Mouse (Mus musculus) embryo, embryonic 11.5 days (tissue): ENCODE measurements around the gene Dnaja3.

Experiments used
- DNase-seq: peaks from one replicate; pipeline ENCODE4 v3.0.0-alpha.2; 2012; ENCODE audit warnings: low read depth, low spot score

Dnaja3 gene

DNA sequence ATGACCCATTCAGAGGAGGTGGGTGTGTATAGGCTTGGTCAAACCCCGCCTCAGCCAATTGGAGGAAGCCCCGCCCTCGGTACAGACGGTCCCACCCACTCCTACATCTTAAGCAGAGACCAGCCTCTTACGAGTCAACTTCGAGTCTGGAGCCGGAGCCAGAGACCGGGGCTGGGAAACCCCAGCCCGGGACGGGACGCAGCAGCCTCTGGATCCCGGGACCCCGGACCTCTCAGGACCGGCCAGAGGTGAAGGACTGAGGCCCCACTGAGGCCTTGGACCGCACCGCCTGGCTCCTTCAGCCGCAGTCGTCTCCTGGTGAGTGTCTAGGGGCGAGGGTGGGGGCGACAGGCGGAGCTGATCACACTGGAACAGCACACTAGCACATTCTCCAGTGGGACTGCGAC, at the start of gene Dnaja3, which contains the start of gene Vasn:
Gene Dnaja3 (plus strand): TSS at position 159 of the 407 bp plus-strand sequence.
Gene Vasn (plus strand): TSS at position 111 of the 407 bp plus-strand sequence.
- DNase-seq: peak; percentile 77

DNA sequence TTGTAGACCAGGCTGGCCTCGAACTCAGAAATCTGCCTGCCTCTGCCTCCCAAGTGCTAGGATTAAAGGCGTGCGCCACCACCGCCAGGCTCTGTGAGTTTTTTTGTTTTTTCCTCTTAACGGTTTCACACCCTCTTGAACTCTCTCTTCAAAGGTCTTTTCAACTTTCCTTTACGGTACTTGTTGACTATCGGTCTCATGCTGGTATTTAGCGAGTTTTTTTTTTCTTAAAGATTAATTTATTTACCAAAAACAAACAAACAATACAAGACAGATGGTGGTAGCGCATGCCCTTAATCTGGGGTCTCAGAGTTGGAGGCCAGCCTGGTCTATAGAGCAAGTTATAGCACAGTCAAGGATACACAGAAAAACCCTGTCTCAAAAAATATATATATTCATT, 49.6 kb upstream of the Dnaja3 start:
- DNase-seq: no peak

DNA sequence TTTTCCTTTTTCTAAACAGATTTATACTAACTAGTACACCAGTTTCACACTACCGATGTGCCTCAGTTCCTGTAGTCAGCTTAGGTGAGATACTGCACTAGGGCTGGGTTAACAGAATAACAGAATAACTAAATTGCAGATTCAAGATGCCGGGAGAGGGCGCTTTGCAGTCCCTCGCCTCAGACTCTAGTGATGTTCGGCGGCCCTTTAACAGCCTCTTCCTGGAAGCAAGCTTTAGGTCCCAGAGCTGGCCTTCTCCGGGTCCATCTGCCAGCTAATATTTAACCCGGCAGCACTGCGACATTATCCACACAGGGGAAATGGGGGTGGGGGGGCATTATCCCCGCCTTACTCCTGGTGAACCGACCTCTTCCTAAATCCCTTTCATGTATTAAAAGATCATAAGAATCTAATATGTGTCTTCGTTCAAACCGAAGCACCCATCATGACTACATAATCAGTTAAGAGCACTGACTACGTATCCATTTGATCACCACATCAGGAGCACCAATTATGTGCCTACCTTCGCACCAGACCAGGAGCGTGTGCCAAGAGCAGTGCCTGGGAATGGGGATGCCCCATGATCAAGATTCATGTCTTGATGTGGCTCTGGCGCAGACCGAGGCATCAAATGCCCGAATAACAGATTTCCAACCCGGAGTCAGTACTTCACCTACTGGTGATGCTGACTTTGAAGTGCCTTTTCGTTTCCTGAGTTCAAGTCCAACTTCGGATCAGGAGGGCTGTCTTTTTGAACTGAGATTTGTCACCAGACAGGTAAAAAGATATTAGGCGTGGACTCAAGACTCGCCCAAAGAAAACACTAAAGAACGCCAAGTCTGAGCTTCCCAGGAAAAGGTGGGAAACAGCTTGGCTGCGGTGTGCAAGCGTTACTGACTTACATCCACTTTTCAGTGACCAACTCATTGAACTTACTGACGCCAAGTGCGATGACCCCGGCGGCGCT, 46.6 kb upstream of the Dnaja3 start:
- no peak for DNase-seq

DNA sequence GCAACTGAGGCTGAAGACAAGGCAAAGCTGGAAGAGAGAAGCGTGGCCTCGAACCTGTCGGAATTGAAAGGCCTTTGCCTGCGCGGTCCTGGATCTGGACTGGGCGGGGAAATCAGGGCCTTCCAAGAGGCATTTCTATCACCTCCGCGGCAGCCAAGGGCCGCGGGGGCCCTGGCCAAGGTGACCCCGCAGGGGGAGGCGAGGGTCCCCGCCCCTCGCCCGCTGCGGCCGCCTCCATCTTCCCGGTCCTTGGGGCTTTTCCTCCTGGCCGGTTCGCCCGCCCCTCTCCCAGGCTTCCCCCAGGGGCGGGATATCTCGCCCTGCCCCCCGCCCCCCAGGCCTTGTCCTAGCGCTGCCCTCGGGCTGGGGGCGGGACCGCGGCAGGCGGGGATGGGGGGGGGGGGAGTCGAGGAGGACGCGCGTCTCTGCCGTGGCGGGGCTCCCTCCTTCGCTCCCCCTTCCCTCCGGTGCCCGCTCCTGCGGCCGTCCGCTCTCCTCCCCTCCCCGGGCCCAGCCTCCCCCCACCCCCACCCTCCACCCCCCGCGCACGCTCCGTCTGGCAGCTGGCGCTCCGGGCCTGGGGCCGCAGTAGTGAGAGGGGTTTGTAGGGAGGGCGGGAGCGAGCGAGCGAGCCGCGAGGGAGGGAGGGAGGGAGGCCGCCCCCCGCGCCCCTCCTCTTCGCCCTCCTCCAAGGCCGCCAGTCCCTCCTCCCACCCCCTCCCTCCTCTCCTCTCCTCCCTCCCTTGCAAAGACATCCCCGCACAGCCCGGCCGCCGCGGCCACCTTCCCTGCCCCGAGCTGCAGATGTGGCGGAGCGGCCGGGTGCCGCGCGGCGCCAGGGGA, 45.6 kb upstream of the Dnaja3 start, which contains the start of gene Glis2:
Gene Glis2 (plus strand): TSS at position 743 of the 843 bp plus-strand sequence.
- peak; percentile 83 for DNase-seq

DNA sequence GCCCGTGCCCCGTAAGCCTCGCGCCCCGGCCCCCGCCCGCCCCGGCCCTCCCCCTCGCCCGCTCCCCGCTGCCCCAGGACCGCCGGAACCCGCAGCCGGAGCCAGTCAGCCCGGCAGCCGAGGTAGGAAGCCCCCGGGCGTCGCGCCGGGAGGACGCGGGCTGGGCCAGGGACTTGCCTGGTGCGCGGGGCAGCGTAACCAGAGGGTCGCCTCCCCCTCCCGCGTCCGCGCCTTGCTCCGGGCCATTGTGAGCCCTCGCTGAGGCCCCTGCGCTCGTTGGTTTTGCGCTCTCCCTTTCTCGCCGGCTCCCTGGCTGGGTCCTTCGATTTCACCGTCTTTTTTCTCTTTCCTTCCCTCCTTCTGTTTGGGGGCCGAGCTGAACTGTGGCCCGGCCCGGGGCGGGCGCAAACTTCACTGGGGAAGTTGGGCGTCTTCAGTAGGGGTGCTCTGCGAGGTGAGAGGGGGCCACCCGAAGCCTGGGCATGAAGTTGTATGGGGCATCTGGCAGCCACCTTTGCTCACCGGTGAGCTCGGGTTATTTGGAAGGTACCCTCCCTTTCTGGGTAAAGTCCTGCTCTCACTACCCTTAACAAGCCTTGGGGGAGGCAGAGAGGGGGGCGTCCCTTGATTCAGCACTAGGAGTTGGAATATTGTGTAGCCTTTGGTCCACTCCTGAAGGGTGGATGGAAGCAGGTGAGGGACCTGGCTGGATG, 44.8 kb upstream of the Dnaja3 start:
- no peak for DNase-seq

DNA sequence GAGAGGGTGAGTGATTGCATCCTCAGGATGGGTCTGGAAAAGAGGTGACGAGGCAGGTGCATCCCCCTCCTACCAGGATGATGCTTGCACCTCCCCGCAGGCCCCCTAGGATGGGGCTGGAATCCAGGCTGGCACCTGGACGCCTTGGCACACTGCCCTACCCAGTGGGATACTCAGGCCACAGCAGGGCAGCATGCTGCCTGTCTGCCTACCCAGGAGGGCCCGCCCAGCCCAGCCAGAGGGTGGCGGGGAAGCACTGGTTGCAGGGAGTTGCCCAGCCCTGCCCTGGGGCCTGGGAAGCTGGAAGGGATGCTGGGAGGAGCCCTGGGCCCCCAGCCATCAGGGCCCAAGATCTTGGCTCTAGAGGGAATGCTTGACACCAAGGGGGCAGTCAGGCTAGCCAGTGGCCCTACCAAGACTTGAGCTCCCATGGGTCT, 44.2 kb upstream of the Dnaja3 start:
- DNase-seq: no peak

DNA sequence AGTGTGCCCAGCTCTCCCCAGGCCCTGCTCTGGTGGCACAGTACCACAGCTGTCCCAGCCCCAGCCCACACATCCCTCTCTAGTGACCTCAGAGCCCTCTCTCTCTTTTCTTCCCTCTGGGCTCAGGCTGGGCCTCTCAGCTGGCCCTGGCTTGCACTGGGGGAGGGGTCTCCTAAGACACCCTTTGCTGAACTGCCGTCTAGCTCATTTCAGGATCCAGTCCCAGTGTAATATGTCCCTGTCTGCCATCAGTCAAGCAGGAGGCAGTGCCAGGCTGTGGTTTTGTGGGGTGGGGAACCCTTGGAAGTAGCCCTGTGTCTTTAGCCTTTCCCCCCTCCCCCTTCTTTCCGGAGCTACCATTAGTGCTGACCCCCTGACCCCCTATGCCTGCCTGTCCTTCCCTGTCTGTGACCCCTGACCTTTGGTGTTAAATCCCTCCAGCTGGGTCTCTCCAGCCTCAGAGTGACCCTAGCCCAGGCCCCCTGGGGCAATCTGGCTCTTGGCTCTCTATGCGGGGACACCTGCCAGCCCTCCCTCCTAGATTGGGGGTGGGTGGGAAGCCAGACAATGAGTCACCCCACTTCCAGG, 43.6 kb upstream of the Dnaja3 start:
- DNase-seq: no peak

DNA sequence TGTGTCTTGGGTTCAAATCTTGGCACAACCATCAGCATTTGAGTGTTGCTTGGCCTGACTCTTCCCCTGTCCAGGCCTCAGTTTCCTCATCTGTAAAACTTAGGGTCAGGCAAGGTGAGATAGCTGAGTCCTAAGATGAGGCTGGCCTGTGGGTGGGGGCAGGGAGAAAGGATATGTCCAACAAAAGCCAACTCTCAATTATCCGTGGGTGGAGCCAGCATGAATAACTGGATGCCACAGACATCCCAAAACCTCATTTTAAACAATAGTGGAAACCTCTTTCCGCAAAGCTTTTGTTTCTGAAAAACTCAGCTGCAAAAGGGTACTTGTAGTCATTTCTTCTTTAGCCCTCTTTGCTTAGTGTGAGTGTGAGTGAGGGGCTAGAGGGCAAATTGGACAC, 43.0 kb upstream of the Dnaja3 start:
- no peak for DNase-seq

DNA sequence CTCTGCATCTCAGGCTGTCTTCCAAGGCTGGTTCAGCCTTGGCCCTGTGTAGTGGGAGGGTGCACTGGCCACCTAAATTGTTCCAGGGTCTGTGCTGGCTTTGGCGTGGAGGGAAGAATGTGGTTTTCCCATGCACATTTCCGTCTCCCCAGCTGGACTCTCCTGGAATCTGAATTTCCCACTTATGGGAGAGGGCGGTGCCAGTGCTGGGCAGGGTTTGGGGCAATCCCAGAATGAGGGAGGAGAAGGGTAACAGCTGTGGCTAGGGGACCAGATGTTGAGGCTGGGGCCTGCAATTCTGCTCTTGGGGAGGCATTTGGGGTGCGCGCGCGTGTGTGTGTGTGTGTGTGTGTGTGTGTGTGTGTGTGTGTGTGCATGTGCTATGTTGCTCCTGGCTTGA, 42.5 kb upstream of the Dnaja3 start:
- no peak for DNase-seq

DNA sequence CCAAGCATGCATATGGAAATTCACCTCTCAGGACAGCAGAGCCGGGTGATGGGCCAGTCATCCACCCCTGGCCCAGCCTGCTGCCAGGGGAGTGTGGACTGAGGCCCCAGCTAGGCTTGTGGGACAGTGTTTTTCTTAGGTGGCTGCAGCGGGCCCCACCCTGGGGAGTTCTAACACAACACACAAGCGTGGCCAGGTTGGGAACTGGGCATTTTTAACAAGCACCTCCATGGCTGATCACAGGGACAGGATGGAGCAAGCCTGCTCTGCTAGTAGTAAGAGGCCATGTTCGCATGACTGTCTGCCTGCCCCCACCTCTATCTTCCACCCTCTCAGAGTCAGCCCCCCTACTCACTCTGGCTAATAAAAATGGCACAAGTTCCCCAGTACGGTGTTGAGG, 41.7 kb upstream of the Dnaja3 start:
- no peak for DNase-seq

DNA sequence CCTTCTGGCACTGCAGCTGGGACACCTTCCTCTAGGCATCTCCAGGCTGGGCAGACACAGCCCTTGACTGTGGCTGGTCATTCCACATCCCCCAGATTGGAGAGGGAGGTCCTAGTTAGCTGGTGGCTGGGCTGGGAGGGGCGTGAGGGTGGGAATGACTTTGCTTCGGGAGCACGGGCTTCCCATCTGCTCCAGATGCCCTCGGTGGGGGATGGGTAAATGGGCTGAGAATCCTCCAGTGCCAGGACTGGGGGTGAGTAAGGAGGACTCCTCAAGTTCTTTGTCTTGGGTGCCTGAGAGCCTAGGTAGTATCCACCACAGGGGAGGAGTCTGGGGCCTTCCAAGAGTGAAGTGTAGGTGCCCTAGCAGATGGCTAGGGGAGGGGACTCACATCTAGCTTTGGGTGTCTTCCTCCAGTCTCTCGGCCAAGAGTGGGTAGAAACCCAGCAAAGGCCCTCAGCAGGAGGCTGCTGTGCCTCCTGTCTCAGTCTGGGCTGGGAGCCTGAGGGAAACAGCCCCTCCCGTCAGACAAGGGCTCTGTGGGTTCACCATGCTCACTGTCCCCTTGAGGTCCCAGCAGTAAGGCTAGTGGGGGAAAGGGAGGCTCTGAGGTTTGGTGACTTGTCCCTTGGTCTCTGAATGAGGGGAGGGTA, 40.8 kb upstream of the Dnaja3 start:
- DNase-seq: no peak

DNA sequence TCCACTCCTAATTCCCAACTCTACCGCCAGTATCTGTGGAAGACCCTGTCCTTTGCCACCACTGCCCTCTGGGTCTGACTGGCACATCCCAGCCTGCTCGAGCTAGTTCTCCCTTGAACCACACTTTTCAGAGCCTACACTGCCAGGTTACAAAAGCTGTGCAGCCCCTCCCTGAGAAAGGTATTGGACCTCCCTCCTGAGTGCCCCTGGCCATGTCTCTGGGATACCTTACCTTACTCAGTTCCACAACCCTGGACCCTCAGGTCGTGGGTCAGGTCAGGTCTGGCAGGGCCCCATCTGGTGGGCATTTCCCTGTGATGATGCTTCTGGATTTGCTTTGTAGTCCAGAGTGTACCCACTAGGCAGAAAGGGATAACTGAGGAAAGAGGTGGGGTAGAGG, 40.2 kb upstream of the Dnaja3 start:
- no peak for DNase-seq

DNA sequence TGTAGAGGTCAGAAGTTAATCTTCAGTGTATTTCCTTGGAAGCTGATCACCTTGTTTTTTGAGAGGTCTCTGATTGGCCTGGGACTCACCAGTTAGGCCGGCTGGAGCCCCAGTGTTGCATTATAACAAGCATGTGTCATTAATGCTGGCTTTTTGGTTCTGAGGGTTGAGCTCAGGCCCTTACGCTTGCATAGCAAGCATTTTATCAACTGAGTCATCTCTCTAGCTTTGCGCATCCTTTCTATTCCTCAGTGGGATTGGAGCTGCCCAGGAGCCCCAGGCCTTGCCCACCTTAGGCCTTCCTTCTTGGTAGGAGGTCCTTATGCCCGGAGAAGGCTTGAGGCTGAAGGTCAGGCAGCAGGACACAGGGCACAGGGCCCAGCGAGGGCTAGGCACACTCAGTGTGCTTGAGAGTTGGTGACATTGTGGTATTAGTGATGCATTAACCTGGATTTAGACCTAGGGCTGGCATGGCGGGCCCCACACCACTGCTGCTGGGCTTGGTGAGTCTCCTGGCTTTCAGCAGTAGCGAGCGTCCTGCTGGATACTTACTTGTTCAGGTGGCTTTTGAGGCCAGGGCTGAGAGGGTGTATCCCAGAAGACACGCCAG, 39.0 kb upstream of the Dnaja3 start:
- DNase-seq: no peak

DNA sequence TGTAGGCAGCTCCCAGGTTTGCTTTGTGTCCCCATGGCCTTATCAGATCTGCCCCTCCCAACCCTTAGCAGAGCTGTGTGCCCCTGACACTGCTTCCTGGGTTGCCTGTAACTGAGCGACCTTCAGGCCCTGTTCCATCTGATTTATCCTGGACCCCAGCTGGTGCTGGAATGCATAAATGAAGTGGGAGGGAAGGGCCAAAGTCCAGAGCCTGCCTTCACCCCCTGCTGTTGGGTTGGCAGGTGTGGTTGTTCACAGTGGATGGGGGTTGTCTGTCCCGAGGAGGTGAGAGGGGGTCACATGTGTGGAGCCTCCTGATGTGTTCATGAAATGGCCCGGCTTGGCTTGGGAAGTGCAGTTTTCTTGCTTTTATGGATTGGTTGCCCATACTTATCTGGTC, 37.6 kb upstream of the Dnaja3 start:
- no peak for DNase-seq

DNA sequence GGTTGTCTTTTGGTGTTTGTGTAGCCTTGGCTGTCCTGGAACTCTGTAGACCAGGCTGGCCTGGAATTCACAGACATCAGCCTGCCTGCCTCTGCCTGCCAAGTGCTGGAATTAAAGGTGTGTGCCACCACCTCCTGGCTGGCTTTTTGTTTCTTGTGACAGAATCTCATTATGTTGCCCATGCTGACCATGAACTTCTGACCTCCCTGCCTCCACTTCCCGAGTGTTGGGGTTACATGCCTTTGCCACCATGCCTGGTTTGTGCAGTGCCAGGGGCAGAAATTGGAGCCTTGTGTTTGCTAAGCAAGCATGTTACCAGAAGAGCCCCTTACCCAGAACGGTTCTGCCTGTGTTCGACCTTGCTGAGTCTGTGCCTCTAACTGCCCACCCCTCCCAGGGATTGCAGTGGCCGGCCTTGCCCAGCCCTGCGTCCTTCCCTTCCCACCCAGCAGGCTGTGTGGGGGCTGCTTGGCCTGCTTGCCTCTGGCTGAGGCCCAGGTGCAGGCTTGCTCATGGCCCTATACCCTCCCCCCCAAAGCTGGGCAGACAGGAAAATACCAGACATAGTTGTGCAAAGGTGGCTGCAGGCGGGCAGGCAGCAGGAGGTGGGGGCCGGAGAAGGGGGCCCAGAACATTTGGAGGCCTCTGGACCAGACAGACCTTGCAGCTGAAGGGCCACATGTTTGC, 36.9 kb upstream of the Dnaja3 start:
- no peak for DNase-seq

DNA sequence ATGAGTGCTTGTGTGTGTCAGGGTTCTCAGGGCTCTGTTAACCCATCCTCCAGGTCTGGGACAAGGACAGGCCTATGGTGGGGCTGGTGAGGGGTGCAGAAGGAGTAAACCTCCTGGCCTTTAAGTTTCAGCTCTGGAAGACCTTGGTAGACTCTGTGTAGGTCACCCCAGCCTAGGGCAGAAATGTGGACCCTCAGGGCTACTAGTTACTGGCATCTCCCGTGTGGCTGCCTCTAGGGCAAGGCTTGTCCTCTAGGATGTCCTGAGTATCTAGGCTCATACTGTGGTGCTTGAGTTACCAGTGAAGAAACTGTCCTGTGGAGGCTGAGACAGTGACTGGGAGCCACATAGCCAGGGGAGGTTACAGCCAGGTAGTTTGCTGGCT, 36.3 kb upstream of the Dnaja3 start:
- no peak for DNase-seq

DNA sequence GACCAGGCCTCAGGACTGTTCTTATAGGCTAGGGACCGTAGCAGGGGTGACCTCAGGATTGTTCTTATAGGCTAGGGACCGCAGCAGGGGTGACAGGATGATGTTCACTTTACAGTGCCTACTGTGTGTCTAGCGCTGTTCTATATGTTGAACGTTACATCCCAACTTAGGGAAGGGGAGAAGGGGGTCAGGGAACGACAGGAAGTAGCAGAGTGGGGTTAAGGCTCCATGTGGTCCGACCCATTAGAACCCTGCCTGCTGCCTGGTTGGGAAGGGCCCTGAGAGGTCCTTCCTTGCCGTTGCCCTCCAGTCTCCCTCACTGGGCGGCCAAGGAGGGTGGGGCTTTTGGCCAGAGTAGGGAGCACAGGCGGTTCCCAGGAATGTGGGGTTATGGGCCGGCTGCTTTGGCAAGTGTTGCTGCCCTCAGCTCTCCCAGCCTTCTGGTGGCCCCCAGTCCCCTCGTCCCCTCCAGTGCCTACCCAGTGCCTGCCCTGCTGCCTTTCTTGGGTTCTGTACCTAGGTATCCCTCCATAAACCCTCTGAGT, 35.4 kb upstream of the Dnaja3 start:
- DNase-seq: no peak

DNA sequence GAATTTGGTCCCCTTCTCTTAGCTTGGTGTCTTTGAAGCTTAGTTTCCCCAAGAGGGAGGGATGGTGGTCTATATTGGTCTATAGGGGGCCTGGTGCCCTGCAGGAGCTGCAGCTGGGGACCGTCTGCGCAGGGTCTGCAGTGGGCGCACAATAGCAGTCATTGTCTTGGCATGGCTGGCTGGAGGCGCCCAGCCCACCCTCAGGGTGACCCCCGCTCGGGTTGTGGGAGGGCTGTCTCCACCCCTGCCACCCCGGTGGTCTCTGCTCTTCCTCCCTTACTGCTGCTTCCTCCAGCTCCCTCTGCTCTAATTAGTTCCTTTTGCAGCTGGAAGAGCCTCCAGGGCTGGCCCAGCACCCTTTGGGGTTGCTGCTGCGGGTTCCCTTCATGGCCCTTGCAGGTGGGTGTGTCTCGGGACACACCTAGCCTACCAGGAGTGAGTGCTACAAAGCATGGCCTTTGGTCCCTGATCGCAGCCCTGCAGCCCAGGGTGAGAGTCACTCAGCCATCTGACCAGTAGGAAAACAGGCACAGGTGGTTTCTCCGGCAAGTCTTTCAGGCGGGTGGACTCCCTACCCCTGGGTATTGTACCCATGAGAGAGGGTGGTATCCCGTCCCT, 34.2 kb upstream of the Dnaja3 start:
- no peak for DNase-seq
